Mouse (Mus musculus): ENCODE measurements around the gene Frmd4b. TPM values are rescaled to one million over a fixed set of nuclear protein-coding genes. Genes with fewer than 3 reads are reported as not detected.

The Frmd4b gene
- total RNA-seq, 2 experiments from 2014 or later: 34.4 to 41.6 TPM

- DNase-seq (ENCODE audit: low spot score in 2 of 2): no peak
These were observed 138.1 kb downstream of the Frmd4b start for GRCm38 (mm10) chr6:97478981-97479860.

GRCm38 (mm10) chr6:97473672-97474071 is 143.7 kb downstream of the Frmd4b start:
- no peak for DNase-seq (ENCODE audit: low spot score in 2 of 2)

- no peak for DNase-seq (ENCODE audit: low spot score in 2 of 2)
These were observed 144.3 kb downstream of the Frmd4b start for GRCm38 (mm10) chr6:97472873-97473550.

GRCm38 (mm10) chr6:97463898-97464524 is 153.3 kb downstream of the Frmd4b start:
- no peak for DNase-seq (ENCODE audit: low spot score in 2 of 2)

GRCm38 (mm10) chr6:97462421-97462820 is 154.9 kb downstream of the Frmd4b start:
- no peak for DNase-seq (ENCODE audit: low spot score in 2 of 2)

- DNase-seq (ENCODE audit: low spot score in 2 of 2): no peak
These were observed 158.2 kb downstream of the Frmd4b start for GRCm38 (mm10) chr6:97459112-97459511.

- no peak for DNase-seq (ENCODE audit: low spot score in 2 of 2)
These were observed 159.0 kb downstream of the Frmd4b start for GRCm38 (mm10) chr6:97458358-97458757.

GRCm38 (mm10) chr6:97457954-97458353 is 159.4 kb downstream of the Frmd4b start:
- no peak for DNase-seq (ENCODE audit: low spot score in 2 of 2)

- no peak for DNase-seq (ENCODE audit: low spot score in 2 of 2)
These were observed 160.1 kb downstream of the Frmd4b start for GRCm38 (mm10) chr6:97457210-97457609.

GRCm38 (mm10) chr6:97452223-97452622 is 165.1 kb downstream of the Frmd4b start:
- no peak for DNase-seq (ENCODE audit: low spot score in 2 of 2)

- no peak for DNase-seq (ENCODE audit: low spot score in 2 of 2)
These were observed 167.5 kb downstream of the Frmd4b start for GRCm38 (mm10) chr6:97449806-97450205.

GRCm38 (mm10) chr6:97447020-97447419 is 170.3 kb downstream of the Frmd4b start:
- DNase-seq (ENCODE audit: low spot score in 2 of 2): no peak

GRCm38 (mm10) chr6:97444145-97444544 is 173.2 kb downstream of the Frmd4b start:
- no peak for DNase-seq (ENCODE audit: low spot score in 2 of 2)

GRCm38 (mm10) chr6:97443522-97443921 is 173.8 kb downstream of the Frmd4b start:
- DNase-seq (ENCODE audit: low spot score in 2 of 2): no peak

GRCm38 (mm10) chr6:97441357-97441756 is 176.0 kb downstream of the Frmd4b start:
- no peak for DNase-seq (ENCODE audit: low spot score in 2 of 2)

- DNase-seq (ENCODE audit: low spot score in 2 of 2): no peak
These were observed 178.3 kb downstream of the Frmd4b start for GRCm38 (mm10) chr6:97438918-97439645.

GRCm38 (mm10) chr6:97434753-97435152 is 182.6 kb downstream of the Frmd4b start:
- no peak for DNase-seq (ENCODE audit: low spot score in 2 of 2)

- DNase-seq (ENCODE audit: low spot score in 2 of 2): no peak
These were observed 185.9 kb downstream of the Frmd4b start for GRCm38 (mm10) chr6:97431309-97432004.

GRCm38 (mm10) chr6:97430519-97430918 is 186.8 kb downstream of the Frmd4b start:
- DNase-seq (ENCODE audit: low spot score in 2 of 2): no peak

GRCm38 (mm10) chr6:97429688-97430343 is 187.5 kb downstream of the Frmd4b start:
- no peak for DNase-seq (ENCODE audit: low spot score in 2 of 2)

Data from adrenal gland, postnatal 4 days (tissue).